Mouse (Mus musculus): ENCODE measurements at regions not wholly inside any gene's neighbourhood (a gene's known extent, or its start where the extent isn't known, plus 50 kb on each side); places are given as distances from the start of the nearest gene placed in this dataset.

DNA sequence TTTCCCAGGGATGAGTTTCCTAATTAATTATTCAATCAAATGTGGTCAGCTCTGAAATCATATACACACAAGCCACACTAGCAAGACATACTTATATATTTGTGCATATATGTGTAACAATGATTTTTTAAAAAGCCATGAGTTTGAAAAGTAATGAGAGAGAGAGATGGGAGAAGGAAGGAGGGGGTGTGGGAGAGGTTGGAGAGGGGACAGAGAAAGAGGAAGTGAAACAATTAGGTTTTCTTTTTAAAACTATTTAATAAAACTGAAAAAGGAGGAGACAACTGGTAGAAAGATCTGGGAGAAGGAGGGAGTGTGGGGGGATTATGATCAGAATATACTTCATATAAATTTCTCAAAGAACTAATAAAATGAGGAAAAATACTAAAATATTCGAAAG is 155.7 kb upstream of the Fmo9 start:
- Histone ChIP-seq H3K4me1 (peaks cover 17% of the 10 kb centered on the region), H3K36me3 (replicated peaks; ENCODE audit: low read length) (no peaks in the 10 kb centered on the region)
- TF ChIP-seq FLI1 (IDR thresholded peaks at IDR 0.05; ENCODE audit: low read length) (no peak), GATA1 (IDR thresholded peaks at IDR 0.05; ENCODE audit: borderline replicate concordance, low read length) (no peak)

DNA sequence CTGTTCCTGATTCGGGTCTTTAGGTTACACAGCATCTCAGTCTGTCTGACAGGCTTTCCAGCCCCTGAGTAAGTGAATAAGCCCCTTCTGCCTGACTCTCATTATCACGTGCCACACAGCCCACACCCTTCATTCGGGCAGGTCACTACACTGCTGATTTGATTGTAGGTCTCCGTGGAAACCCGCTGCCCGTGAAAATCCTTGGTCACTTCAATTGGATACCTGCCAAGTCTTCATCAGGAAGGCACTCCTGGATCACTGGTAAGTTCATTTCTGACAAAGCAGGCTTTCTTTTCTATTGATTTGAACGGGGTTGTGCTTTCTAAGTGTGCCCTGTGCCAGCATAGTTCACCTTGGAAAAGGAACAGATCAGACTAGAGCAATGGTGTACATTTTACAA is 158.2 kb upstream of the Fmo9 start:
- H3K9me3 ChIP-seq: no peaks in the 10 kb centered on the region
- peaks cover 4% of the 10 kb centered on the region for H3K27me3 ChIP-seq (replicated peaks)
- no peak overlapping the region for H3K4me3 ChIP-seq (replicated peaks)
- H3K4me1 ChIP-seq: peaks cover 21% of the 10 kb centered on the region
- H3K36me3 ChIP-seq (replicated peaks; ENCODE audit: low read length): no peaks in the 10 kb centered on the region
- no peak for TF ChIP-seq GATA1 (IDR thresholded peaks at IDR 0.05; ENCODE audit: borderline replicate concordance, low read length)

More for the DNA sequence above, 155.7 kb upstream of the Fmo9 start:
- Histone ChIP-seq H3K27me3 (replicated peaks) (peaks cover 4% of the 10 kb centered on the region), H3K9me3 (no peaks in the 10 kb centered on the region), H3K4me3 (replicated peaks) (no peak overlapping the region)

DNA sequence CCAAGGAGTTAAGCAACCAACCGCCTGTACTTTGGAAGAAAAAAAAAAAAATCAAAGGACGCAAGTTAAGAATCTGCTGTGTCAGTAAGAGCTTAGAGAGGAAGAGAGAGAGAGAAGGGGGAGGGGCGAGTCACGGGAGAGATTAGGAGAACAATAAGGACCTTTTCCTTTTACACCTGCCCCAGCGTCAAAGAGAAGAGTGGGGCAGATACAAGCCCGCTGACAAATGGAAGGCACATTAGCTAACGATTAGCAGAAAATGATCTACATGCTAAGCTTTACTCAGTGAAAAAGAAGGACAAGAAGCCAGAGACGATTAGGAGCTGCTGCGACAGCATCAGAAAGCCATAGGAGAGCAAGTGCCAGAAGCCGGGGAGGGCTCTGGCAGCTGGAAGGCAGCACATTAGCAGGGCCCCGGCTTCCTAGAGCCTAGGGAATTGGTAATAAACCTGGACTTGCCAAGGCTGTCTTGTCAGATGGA is 157.8 kb upstream of the Fam78b start:
- TF ChIP-seq FLI1 (IDR thresholded peaks at IDR 0.05; ENCODE audit: low read length) (no peak), GATA1 (IDR thresholded peaks at IDR 0.05; ENCODE audit: borderline replicate concordance, low read length) (no peak)
- Histone ChIP-seq H3K4me3 (replicated peaks) (no peak overlapping the region), H3K4me1 (peaks cover 21% of the 10 kb centered on the region), H3K36me3 (replicated peaks; ENCODE audit: low read length) (no peaks in the 10 kb centered on the region), H3K9me3 (no peaks in the 10 kb centered on the region), H3K27me3 (replicated peaks) (peaks cover 3% of the 10 kb centered on the region)

DNA sequence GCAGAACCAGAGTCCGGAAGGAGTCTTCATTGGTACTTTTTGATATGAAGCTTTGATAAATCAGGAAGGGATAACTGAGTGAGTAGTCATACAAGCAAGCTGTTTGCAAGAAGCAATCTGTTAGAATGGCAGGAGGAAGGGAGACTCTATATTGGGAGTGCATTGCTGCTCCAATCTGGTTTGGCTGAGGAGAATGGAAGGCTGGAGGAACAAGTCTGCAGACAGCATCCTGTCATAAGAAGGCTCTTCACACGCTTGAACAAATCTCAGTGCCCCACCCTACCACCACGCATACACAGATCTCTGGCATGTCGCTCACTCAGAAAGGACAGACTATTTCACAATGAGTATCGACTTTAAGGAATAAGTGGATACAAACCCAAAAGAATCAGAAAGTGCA is 154.7 kb upstream of the Fam78b start:
- Histone ChIP-seq H3K36me3 (replicated peaks; ENCODE audit: low read length) (no peaks in the 10 kb centered on the region), H3K27me3 (replicated peaks) (peaks cover 3% of the 10 kb centered on the region), H3K4me3 (replicated peaks) (no peak overlapping the region), H3K9me3 (no peaks in the 10 kb centered on the region), H3K4me1 (peaks cover 7% of the 10 kb centered on the region)
- TF ChIP-seq FLI1 (IDR thresholded peaks at IDR 0.05; ENCODE audit: low read length) (no peak), GATA1 (IDR thresholded peaks at IDR 0.05; ENCODE audit: borderline replicate concordance, low read length) (no peak)

DNA sequence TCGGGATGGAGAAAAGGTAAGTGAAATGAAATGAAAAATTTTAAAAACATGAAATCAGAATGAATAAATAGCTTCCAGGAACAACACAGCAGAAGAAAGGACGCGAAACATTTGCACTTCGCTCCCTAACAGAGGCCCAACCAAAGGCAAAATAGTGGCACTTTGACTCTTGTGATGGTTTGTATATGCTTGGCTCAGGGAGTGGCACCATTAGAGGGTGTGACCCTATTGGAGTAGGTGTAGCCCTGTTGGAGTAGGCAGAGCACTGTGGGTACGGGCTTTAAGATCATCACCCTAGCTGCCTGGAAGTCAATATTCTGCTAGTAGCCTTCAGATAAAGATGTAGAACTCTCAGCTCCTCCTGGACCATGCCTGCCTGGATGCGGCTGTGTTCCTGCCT is 154.0 kb upstream of the Fam78b start:
- peaks cover 3% of the 10 kb centered on the region for H3K27me3 ChIP-seq (replicated peaks)
- no peaks in the 10 kb centered on the region for H3K36me3 ChIP-seq (replicated peaks; ENCODE audit: low read length)
- no peak overlapping the region for H3K4me3 ChIP-seq (replicated peaks)
- peaks cover 4% of the 10 kb centered on the region; the same call in 1 of the 2 replicates for H3K4me1 ChIP-seq
- H3K9me3 ChIP-seq: no peaks in the 10 kb centered on the region
- TF ChIP-seq GATA1 (IDR thresholded peaks at IDR 0.05; ENCODE audit: borderline replicate concordance, low read length) (no peak), FLI1 (IDR thresholded peaks at IDR 0.05; ENCODE audit: low read length) (no peak)

DNA sequence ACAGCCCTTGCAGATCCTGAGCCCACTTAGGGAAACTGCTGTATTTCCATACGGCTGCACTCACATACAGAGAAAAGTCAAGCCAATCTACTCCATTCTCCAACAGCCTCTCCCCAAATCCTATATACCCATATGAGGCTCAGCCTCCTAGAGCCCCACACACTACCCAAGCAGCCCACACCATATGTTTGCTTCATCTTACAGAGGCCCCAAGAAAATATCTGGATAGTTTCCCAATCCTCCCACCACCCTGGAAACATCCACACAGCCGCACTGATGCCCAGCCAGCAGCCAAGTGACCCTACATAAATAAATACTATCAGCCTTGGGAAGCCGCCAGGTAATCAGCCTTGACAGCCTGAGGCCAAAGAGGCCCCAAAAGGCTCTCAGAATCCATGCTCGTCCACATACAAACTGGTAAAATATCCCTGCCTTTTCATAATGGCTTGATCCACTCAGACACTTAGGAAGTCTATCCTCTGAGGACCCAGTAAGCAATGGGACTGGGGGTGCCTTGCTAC is 153.1 kb upstream of the Fam78b start:
- TF ChIP-seq FLI1 (IDR thresholded peaks at IDR 0.05; ENCODE audit: low read length): no peak
- no peak for TF ChIP-seq GATA1 (IDR thresholded peaks at IDR 0.05; ENCODE audit: borderline replicate concordance, low read length)
- Histone ChIP-seq H3K4me3 (replicated peaks) (no peak overlapping the region), H3K4me1 (peaks cover 5% of the 10 kb centered on the region), H3K27me3 (replicated peaks) (peaks cover 3% of the 10 kb centered on the region), H3K36me3 (replicated peaks; ENCODE audit: low read length) (no peaks in the 10 kb centered on the region), H3K9me3 (no peaks in the 10 kb centered on the region)

DNA sequence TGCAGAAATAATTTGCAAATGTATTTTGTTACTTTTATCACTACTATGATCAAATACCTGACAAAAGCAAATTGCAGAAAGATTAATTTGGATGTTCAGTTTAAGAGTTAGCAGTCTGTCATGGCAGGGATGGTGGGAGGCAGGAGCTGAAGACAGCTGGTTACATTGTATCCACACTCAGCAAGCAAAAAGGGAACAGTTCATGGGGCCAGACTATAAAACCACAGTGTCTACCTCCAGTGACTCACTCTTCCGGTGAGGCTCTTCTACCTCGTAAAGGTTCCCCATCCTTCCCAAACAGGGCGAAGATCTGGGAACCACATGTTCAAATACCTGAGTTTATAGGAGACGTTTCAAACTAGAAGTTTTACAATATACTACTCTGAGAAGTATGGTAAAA is 145.2 kb upstream of the Fam78b start:
- Histone ChIP-seq H3K4me3 (replicated peaks) (no peak overlapping the region), H3K27me3 (replicated peaks) (peaks cover 2% of the 10 kb centered on the region), H3K36me3 (replicated peaks; ENCODE audit: low read length) (no peaks in the 10 kb centered on the region), H3K9me3 (no peaks in the 10 kb centered on the region), H3K4me1 (peaks cover 16% of the 10 kb centered on the region)
- no peak for TF ChIP-seq GATA1 (IDR thresholded peaks at IDR 0.05; ENCODE audit: borderline replicate concordance, low read length)
- TF ChIP-seq FLI1 (IDR thresholded peaks at IDR 0.05; ENCODE audit: low read length): no peak

DNA sequence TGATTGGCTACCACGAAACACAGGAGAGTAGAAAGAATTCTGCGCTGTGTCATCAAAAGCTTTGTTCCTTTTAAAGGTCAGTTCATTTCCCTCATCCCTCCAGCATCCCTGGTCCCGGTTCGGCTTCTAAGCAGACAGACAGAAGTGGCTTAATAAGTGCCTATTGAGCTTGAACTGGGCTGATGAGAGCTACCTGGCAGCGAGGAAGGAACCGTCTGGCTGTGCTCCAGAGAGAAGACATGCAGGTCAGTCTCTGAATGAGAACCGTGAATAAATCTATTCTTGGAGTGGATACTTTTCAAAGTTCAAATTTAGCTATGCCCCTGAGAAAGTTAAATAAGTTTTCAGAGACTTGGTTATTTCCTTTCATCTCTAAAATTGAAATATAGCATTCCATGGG is 135.0 kb upstream of the Fam78b start:
- Histone ChIP-seq H3K9me3 (peaks cover 10% of the 10 kb centered on the region), H3K4me1 (peaks cover 1% of the 10 kb centered on the region), H3K27me3 (replicated peaks) (no peaks in the 10 kb centered on the region), H3K4me3 (replicated peaks) (no peak overlapping the region), H3K36me3 (replicated peaks; ENCODE audit: low read length) (no peaks in the 10 kb centered on the region)
- TF ChIP-seq FLI1 (IDR thresholded peaks at IDR 0.05; ENCODE audit: low read length) (no peak), GATA1 (IDR thresholded peaks at IDR 0.05; ENCODE audit: borderline replicate concordance, low read length) (no peak)

DNA sequence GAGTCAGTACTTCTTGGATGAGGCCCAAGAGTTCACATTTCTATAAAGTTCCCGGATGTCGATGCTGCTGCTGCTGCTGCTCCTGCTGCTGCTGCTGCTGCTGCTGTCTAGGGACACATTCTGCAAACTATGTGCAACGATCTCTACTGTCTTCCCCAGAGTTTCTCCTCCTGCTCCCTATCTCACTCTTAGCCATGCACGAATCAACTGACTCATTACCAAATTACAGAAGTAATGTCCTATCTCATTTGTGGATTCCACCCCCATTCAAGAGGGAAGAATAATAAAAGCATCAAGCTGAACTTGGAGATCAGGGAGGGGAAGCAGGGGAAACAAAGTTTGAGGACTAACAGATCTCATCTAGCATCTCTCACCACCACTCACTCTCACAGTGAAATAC is 130.0 kb upstream of the Fam78b start:
- no peaks in the 10 kb centered on the region for H3K27me3 ChIP-seq (replicated peaks)
- peaks cover 4% of the 10 kb centered on the region for H3K4me1 ChIP-seq
- H3K9me3 ChIP-seq: peaks cover 6% of the 10 kb centered on the region
- H3K36me3 ChIP-seq (replicated peaks; ENCODE audit: low read length): no peaks in the 10 kb centered on the region
- TF ChIP-seq GATA1 (IDR thresholded peaks at IDR 0.05; ENCODE audit: borderline replicate concordance, low read length) (no peak), FLI1 (IDR thresholded peaks at IDR 0.05; ENCODE audit: low read length) (no peak)
- no peak overlapping the region for H3K4me3 ChIP-seq (replicated peaks)

DNA sequence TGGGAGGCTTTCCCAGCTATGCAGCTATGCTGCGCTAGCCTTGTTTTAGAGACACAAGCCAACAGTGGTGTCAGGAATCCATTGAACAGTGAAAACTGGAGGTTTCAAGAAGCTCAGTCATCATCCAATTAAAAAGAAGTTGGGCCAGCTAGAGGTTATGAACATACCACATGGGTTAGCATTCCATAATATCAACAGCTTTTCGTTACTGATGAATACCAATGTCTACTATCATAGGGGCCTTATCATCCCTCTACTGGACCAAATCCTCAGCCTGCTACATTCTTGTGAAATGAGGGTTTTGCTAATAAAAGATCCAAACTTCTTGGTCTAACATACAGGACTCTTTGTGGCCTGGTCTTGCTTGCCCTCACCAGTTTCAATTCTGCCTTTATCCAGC is 124.8 kb upstream of the Fam78b start:
- Histone ChIP-seq H3K27me3 (replicated peaks) (no peaks in the 10 kb centered on the region), H3K36me3 (replicated peaks; ENCODE audit: low read length) (no peaks in the 10 kb centered on the region), H3K9me3 (no peaks in the 10 kb centered on the region), H3K4me1 (peaks cover under 1% of the 10 kb centered on the region), H3K4me3 (replicated peaks) (no peak overlapping the region)
- TF ChIP-seq FLI1 (IDR thresholded peaks at IDR 0.05; ENCODE audit: low read length) (no peak), GATA1 (IDR thresholded peaks at IDR 0.05; ENCODE audit: borderline replicate concordance, low read length) (no peak)

DNA sequence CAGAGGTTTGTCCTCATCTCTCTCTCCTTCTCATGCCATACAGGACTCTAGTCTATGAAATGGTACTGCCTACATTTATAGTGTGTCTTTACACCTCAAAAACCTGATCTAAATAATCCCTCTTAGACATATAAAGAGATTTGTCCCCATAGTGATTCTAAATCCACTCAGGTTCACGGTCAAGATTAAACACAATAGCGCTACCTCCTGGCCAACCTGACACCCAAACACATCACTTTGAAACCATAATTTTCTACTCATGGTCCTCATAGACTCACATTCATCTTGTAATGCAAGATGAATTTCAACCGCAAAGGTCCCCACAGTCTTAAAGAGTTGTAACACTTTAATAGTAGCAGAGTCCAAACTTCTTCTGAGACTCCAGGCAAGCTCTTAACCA is 118.0 kb upstream of the Fam78b start:
- H3K36me3 ChIP-seq (replicated peaks; ENCODE audit: low read length): no peaks in the 10 kb centered on the region
- H3K9me3 ChIP-seq: no peaks in the 10 kb centered on the region
- H3K4me1 ChIP-seq: peaks cover 10% of the 10 kb centered on the region
- no peak overlapping the region for H3K4me3 ChIP-seq (replicated peaks)
- H3K27me3 ChIP-seq (replicated peaks): peaks cover 2% of the 10 kb centered on the region
- TF ChIP-seq GATA1 (IDR thresholded peaks at IDR 0.05; ENCODE audit: borderline replicate concordance, low read length) (no peak), FLI1 (IDR thresholded peaks at IDR 0.05; ENCODE audit: low read length) (no peak)

Data from megakaryocyte, embryonic 14.5 days (primary cell).